Mouse (Mus musculus) MEL (cell line): Measurements from ENCODE around the gene Tcte1. TPM values are rescaled to one million over a fixed set of nuclear protein-coding genes. Genes with fewer than 3 reads are reported as not detected.

ENCODE experiments used
- DNase-seq: peaks from one replicate; pipeline ENCODE4 v3.0.0; 2011; ENCODE audit warnings: low read depth, low spot score
- H3K27ac ChIP-seq: 2 replicates; pipeline ENCODE4 v1.5.1; 2012; ENCODE audit warnings: low read depth, mild to moderate bottlenecking, control low read depth, low read length, moderate library complexity; ENCODE audit not compliant: control insufficient read depth
- H3K27me3 ChIP-seq, 2 experiments: fragments of 150-350 bp in 1 of 2; sonication (generic) in 1 of 2; 2 replicates each; pipeline ENCODE4 v1.6.1; 2012; ENCODE audit warnings: low read length in 2 of 2, mild to moderate bottlenecking in 2 of 2, improper control_type of control experiment in 1 of 2, moderate library complexity in 1 of 2; ENCODE audit not compliant: insufficient read depth in 2 of 2, control insufficient read depth in 1 of 2
- H3K36me3 ChIP-seq, 2 experiments: 2 replicates each; pipeline ENCODE4 v1.6.1; 2012 to 2014; ENCODE audit warnings: low read length in 2 of 2, improper control_type of control experiment in 1 of 2, inconsistent platforms in 1 of 2, mild to moderate bottlenecking in 1 of 2; ENCODE audit not compliant: insufficient read depth in 2 of 2, control insufficient read depth in 1 of 2
- H3K4me1 ChIP-seq, 2 experiments: fragments of 150-350 bp in 1 of 2; sonication (generic) in 1 of 2; 2 replicates each; pipeline ENCODE4 v1.6.1; 2012; ENCODE audit warnings: low read length in 2 of 2, improper control_type of control experiment in 1 of 2, mild to moderate bottlenecking in 1 of 2; ENCODE audit not compliant: insufficient read depth in 2 of 2, control insufficient read depth in 1 of 2
- H3K4me3 ChIP-seq, 2 experiments: fragments of 150-350 bp in 1 of 2; sonication (generic) in 1 of 2; 2 replicates each; pipeline ENCODE4 v1.5.1; 2012; ENCODE audit warnings: low read depth in 2 of 2, low read length in 2 of 2, mild to moderate bottlenecking in 2 of 2, moderate library complexity in 2 of 2, control low read depth in 1 of 2, improper control_type of control experiment in 1 of 2; ENCODE audit not compliant: control insufficient read depth in 1 of 2, insufficient read depth in 1 of 2
- H3K79me2 ChIP-seq: 2 replicates; pipeline ENCODE4 v1.6.1; 2012; ENCODE audit warnings: mild to moderate bottlenecking, low read length, moderate library complexity; ENCODE audit not compliant: control insufficient read depth, poor library complexity, insufficient read depth
- H3K9ac ChIP-seq: 2 replicates; pipeline ENCODE4 v1.6.1; 2012; ENCODE audit warnings: low read depth, mild to moderate bottlenecking, control low read depth, low read length, moderate library complexity; ENCODE audit not compliant: control insufficient read depth, poor library complexity, severe bottlenecking
- H3K9me3 ChIP-seq: fragments of 150-350 bp; sonication (generic); replicated peaks from 2 replicates; pipeline ENCODE4 v1.6.1; 2012; ENCODE audit warnings: mild to moderate bottlenecking, low read length, improper control_type of control experiment, moderate library complexity; ENCODE audit not compliant: insufficient read depth
- BHLHE40 ChIP-seq: IDR thresholded peaks from 2 replicates; pipeline ENCODE4 v1.6.1; 2012; ENCODE audit warnings: low read depth, mild to moderate bottlenecking, inconsistent platforms, low read length, improper control_type of control experiment, borderline replicate concordance
- CHD1 ChIP-seq: IDR thresholded peaks from 2 replicates; pipeline ENCODE4 v1.6.1; 2012; ENCODE audit warnings: low read depth, mild to moderate bottlenecking, inconsistent platforms, low read length, improper control_type of control experiment
- CTCF ChIP-seq, 3 experiments: IDR thresholded peaks in 2 of 3; conservative IDR thresholded peaks in 1 of 3; 2 replicates each; pipeline ENCODE4 v1.5.1; 2011 to 2012; ENCODE audit warnings: low read length in 3 of 3, low read depth in 2 of 3, mild to moderate bottlenecking in 2 of 3, improper control_type of control experiment in 1 of 3, inconsistent platforms in 1 of 3, mixed read lengths in 1 of 3, moderate library complexity in 1 of 3; ENCODE audit not compliant: control insufficient read depth in 1 of 3, insufficient read depth in 1 of 3, poor library complexity in 1 of 3, severe bottlenecking in 1 of 3
- E2F4 ChIP-seq: IDR thresholded peaks from 2 replicates; pipeline ENCODE4 v1.6.1; 2011; ENCODE audit warnings: low read depth, low read length, improper control_type of control experiment, borderline replicate concordance
- ELF1 ChIP-seq: IDR thresholded peaks from 2 replicates; pipeline ENCODE4 v1.6.1; 2014; ENCODE audit warnings: low read depth, mild to moderate bottlenecking, inconsistent platforms, low read length, improper control_type of control experiment, moderate library complexity
- EP300 ChIP-seq, 2 experiments: IDR thresholded peaks; 2 replicates each; pipeline ENCODE4 v1.6.1; 2011; ENCODE audit warnings: improper control_type of control experiment in 2 of 2, low read length in 2 of 2, low read depth in 1 of 2, mild to moderate bottlenecking in 1 of 2
- ETS1 ChIP-seq: IDR thresholded peaks from 2 replicates; pipeline ENCODE4 v1.6.1; 2012; ENCODE audit warnings: low read depth, mild to moderate bottlenecking, inconsistent platforms, low read length, improper control_type of control experiment, moderate library complexity
- GABPA ChIP-seq: IDR thresholded peaks from 2 replicates; pipeline ENCODE4 v1.6.1; 2012; ENCODE audit warnings: low read depth, mild to moderate bottlenecking, inconsistent platforms, low read length, improper control_type of control experiment, moderate library complexity
- HCFC1 ChIP-seq: IDR thresholded peaks from 2 replicates; pipeline ENCODE4 v1.6.1; 2012; ENCODE audit warnings: low read depth, mild to moderate bottlenecking, inconsistent platforms, low read length, improper control_type of control experiment, moderate library complexity
- MAX ChIP-seq: IDR thresholded peaks from 2 replicates; pipeline ENCODE4 v1.6.1; 2011; ENCODE audit warnings: low read length, improper control_type of control experiment
- MEF2A ChIP-seq: IDR thresholded peaks from 2 replicates; pipeline ENCODE4 v1.6.1; 2014; ENCODE audit warnings: low read depth, mild to moderate bottlenecking, inconsistent platforms, low read length, improper control_type of control experiment; ENCODE audit not compliant: poor library complexity, insufficient replicate concordance, severe bottlenecking; ENCODE audit errors: extremely low read depth
- MYC ChIP-seq: IDR thresholded peaks from 2 replicates; pipeline ENCODE4 v1.6.1; 2011; ENCODE audit warnings: low read depth, mild to moderate bottlenecking, low read length, improper control_type of control experiment, moderate library complexity
- NRF1 ChIP-seq: IDR thresholded peaks from 2 replicates; pipeline ENCODE4 v1.6.1; 2014; ENCODE audit warnings: low read depth, mild to moderate bottlenecking, inconsistent platforms, low read length, improper control_type of control experiment, moderate library complexity; ENCODE audit not compliant: poor library complexity, insufficient read depth, severe bottlenecking
- RAD21 ChIP-seq: IDR thresholded peaks from 2 replicates; pipeline ENCODE4 v1.6.1; 2011; ENCODE audit warnings: mild to moderate bottlenecking, low read depth, low read length, improper control_type of control experiment
- RCOR1 ChIP-seq: IDR thresholded peaks from 2 replicates; pipeline ENCODE4 v1.6.1; 2012; ENCODE audit warnings: low read depth, mild to moderate bottlenecking, inconsistent platforms, low read length, improper control_type of control experiment
- SIN3A ChIP-seq: IDR thresholded peaks from 2 replicates; pipeline ENCODE4 v1.6.1; 2012; ENCODE audit warnings: low read length, improper control_type of control experiment, inconsistent platforms
- SMC3 ChIP-seq: IDR thresholded peaks from 2 replicates; pipeline ENCODE4 v1.6.1; 2011; ENCODE audit warnings: low read depth, low read length, improper control_type of control experiment
- TAL1 ChIP-seq: IDR thresholded peaks from 2 replicates; pipeline ENCODE4 v1.6.1; 2012; ENCODE audit warnings: mild to moderate bottlenecking, inconsistent platforms, low read length, moderate library complexity, mixed read lengths
- TCF12 ChIP-seq: IDR thresholded peaks from 2 replicates; pipeline ENCODE4 v1.6.1; 2014; ENCODE audit warnings: low read depth, mild to moderate bottlenecking, inconsistent platforms, low read length, improper control_type of control experiment, moderate library complexity
- UBTF ChIP-seq: IDR thresholded peaks from 2 replicates; pipeline ENCODE4 v1.6.1; 2012; ENCODE audit warnings: low read depth, mild to moderate bottlenecking, inconsistent platforms, low read length, improper control_type of control experiment, moderate library complexity, borderline replicate concordance; ENCODE audit not compliant: insufficient read depth
- USF1 ChIP-seq: IDR thresholded peaks from 2 replicates; pipeline ENCODE4 v1.6.1; 2014; ENCODE audit warnings: low read depth, mild to moderate bottlenecking, inconsistent platforms, low read length, improper control_type of control experiment, moderate library complexity
- USF2 ChIP-seq, 2 experiments: IDR thresholded peaks; 2 replicates each; pipeline ENCODE4 v1.6.1; 2011 to 2012; ENCODE audit warnings: improper control_type of control experiment in 2 of 2, low read length in 2 of 2, borderline replicate concordance in 1 of 2, inconsistent platforms in 1 of 2, low read depth in 1 of 2, mild to moderate bottlenecking in 1 of 2; ENCODE audit not compliant: insufficient read depth in 1 of 2
- ZKSCAN1 ChIP-seq: IDR thresholded peaks from 2 replicates; pipeline ENCODE4 v1.6.1; 2012; ENCODE audit warnings: low read depth, mild to moderate bottlenecking, inconsistent platforms, low read length, improper control_type of control experiment, moderate library complexity
- ZMIZ1 ChIP-seq: IDR thresholded peaks from 2 replicates; pipeline ENCODE4 v1.6.1; 2012; ENCODE audit warnings: low read depth, mild to moderate bottlenecking, inconsistent platforms, low read length, improper control_type of control experiment, moderate library complexity
- polyA plus RNA-seq, 2 experiments: library from polyadenylated mRNA; stranded (reverse) in 1 of 2; unstranded in 1 of 2; fragments of >175 nt in 1 of 2; fragments of >200 nt in 1 of 2; gene quantifications; 2 replicates each; pipeline versions ENCODE4 v1.2.1 to v1.2.4; 2012; ENCODE audit warnings: low replicate concordance in 2 of 2, low read depth in 1 of 2; ENCODE audit not compliant: insufficient read length in 2 of 2, insufficient read depth in 1 of 2, missing spikeins in 1 of 2
- total RNA-seq: library from RNA; depleted of rRNA; stranded (reverse); fragments of 300-350 nt; gene quantifications from 2 replicates; pipeline ENCODE4 v1.2.3, GENCODE M21; 2012

Tcte1 gene
- total and polyA plus RNA-seq, 3 experiments = not detected

DNA sequence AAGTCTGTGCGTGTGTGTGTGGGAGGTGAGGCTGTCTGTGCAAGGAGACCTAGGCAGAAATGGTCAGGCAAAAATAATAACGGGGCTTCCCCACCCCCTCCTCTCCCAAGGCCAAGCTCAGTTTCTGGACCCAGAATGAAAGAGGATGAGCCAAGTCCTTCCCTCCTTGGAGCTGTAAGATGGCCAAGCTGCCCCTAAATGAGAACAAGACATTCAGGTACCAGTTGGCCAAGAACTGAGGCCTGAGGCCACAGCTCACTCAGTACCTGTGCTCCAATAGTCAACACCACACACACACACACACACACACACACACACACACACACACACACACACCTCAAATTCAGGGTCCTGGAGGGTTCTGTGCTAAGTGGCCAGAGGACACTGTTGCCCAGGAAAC is 19.5 kb downstream of the Tcte1 start:
- H3K27ac ChIP-seq = no peak overlapping the region
- DNase-seq = no peak
- H3K27me3 ChIP-seq = peaks cover 2 to 7% of the 10 kb centered on the region in 2 experiments; a peak in 3 of 4 replicates
- H3K79me2 ChIP-seq = no peaks in the 10 kb centered on the region
- no peak overlapping the region for H3K9ac ChIP-seq
- TF ChIP-seq UBTF = no peak
- TF ChIP-seq USF2 (IDR thresholded peaks at IDR 0.05; ENCODE audit: borderline replicate concordance in 1 of 2, insufficient read depth in 1 of 2, low read depth in 1 of 2, low read length in 2 of 2) = no peak
- TF ChIP-seq MEF2A = no peak
- no peak for TF ChIP-seq NRF1
- no peak for TF ChIP-seq ETS1
- TF ChIP-seq TCF12 = no peak
- no peak for TF ChIP-seq ELF1
- no peak for TF ChIP-seq ZMIZ1
- no peak for TF ChIP-seq RAD21
- TF ChIP-seq SMC3 = no peak
- TF ChIP-seq MYC = no peak
- H3K36me3 ChIP-seq = no peaks in the 10 kb centered on the region
- no peaks in the 10 kb centered on the region for H3K4me1 ChIP-seq
- H3K9me3 ChIP-seq = no peaks in the 10 kb centered on the region
- no peak overlapping the region for H3K4me3 ChIP-seq

DNA sequence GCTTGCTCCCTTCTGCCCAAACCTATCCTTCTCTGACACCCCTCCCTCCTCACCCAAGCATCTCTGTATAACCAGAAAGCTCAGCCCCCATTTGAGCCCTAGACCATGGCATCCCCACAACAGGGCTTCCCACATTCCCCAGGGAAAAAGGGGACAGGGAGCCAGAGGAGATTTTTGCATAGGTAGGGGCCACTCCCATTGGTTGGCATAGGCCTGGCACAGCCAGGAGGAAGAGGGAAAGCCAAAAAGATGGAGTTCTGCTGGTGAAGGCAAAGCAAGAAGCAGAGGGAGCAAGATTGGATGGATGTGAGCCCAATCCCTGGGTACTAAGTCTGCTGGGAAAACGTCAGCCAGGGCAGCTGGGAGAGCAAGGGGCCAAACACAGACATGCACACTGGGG is 19.9 kb downstream of the Tcte1 start:
- H3K27ac ChIP-seq = no peak overlapping the region
- DNase-seq = no peak
- TF ChIP-seq ZMIZ1 (no peak), CTCF (IDR thresholded peaks at IDR 0.05 in 2 of 3, conservative IDR thresholded peaks at IDR 0.05 in 1 of 3; ENCODE audit: control insufficient read depth in 1 of 3, insufficient read depth in 1 of 3, low read depth in 2 of 3, low read length in 3 of 3, poor library complexity in 1 of 3, severe bottlenecking in 1 of 3) (no peak), E2F4 (no peak), BHLHE40 (no peak), UBTF (no peak), RAD21 (no peak), MAX (no peak), SIN3A (no peak), ZKSCAN1 (no peak), HCFC1 (no peak), CHD1 (no peak), NRF1 (no peak), GABPA (no peak), ELF1 (no peak), RCOR1 (no peak), EP300 (IDR thresholded peaks at IDR 0.05; ENCODE audit: low read depth in 1 of 2, low read length in 2 of 2) (no peak), TAL1 (no peak), USF1 (no peak), USF2 (IDR thresholded peaks at IDR 0.05; ENCODE audit: borderline replicate concordance in 1 of 2, insufficient read depth in 1 of 2, low read depth in 1 of 2, low read length in 2 of 2) (no peak), MYC (no peak)
- H3K79me2 ChIP-seq = no peaks in the 10 kb centered on the region
- no peaks in the 10 kb centered on the region for H3K9me3 ChIP-seq
- H3K9ac ChIP-seq = no peak overlapping the region
- H3K27me3 ChIP-seq = peaks cover 2 to 7% of the 10 kb centered on the region in 2 experiments; a peak in 3 of 4 replicates
- no peaks in the 10 kb centered on the region for H3K36me3 ChIP-seq
- no peak overlapping the region for H3K4me3 ChIP-seq
- peaks cover 0 to 2% of the 10 kb centered on the region in 2 experiments; a peak in 1 of 4 replicates for H3K4me1 ChIP-seq
